Mouse (Mus musculus): ENCODE data around the gene Nt5c. TPM values are rescaled to one million over a fixed set of nuclear protein-coding genes. Genes with fewer than 3 reads are reported as not detected.
A peak's percentile ranks its signal among the peaks of the same experiment; 100 is the strongest.
"Not testable (repeated sequence)": the region's sequence is repeated elsewhere in the genome, so short reads cannot be mapped to it uniquely, and the experiment has no call there.

Nt5c gene
- total RNA-seq, 2 experiments from 2014 or later = 68.8 to 70.4 TPM

- no peak for DNase-seq (ENCODE audit: extremely low spot score in 1 of 2, low spot score in 1 of 2)
Observed at GRCm38 (mm10) chr11:115512004-115512403, 20.3 kb upstream of the Nt5c start.

- DNase-seq (ENCODE audit: extremely low spot score in 1 of 2, low spot score in 1 of 2) = no peak
Observed at GRCm38 (mm10) chr11:115511121-115511520, 19.5 kb upstream of the Nt5c start.

- no peak for DNase-seq (ENCODE audit: extremely low spot score in 1 of 2, low spot score in 1 of 2)
Observed at GRCm38 (mm10) chr11:115510507-115510888, 18.8 kb upstream of the Nt5c start.

GRCm38 (mm10) chr11:115509773-115510506, 18.3 kb upstream of the Nt5c start:
- no peak for DNase-seq (ENCODE audit: extremely low spot score in 1 of 2, low spot score in 1 of 2)

DNA sequence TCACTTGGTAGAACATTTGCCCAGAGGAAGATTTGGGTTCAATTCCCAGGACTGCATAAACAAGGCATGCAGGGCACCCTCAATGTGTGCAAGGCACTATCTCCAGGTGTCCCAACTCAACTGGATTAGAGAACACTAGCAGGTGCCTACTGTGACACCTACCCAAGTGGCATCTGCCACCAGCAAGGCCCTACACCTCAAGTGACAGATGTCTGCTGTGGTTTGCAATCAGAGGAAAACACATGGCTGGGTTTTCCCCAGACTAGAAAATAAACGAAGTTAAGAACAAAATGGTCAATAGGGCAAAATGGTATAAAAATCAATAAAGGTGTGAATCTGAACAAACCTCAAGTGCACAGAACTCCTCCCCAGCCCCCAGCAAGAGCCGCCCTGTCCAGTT, 16.4 kb upstream of the Nt5c start:
- DNase-seq (ENCODE audit: extremely low spot score in 1 of 2, low spot score in 1 of 2) = no peak

GRCm38 (mm10) chr11:115506586-115506985, 14.9 kb upstream of the Nt5c start:
- DNase-seq (ENCODE audit: extremely low spot score in 1 of 2, low spot score in 1 of 2) = no peak

- no peak for DNase-seq (ENCODE audit: extremely low spot score in 1 of 2, low spot score in 1 of 2)
Observed at GRCm38 (mm10) chr11:115502636-115503035, 11.0 kb upstream of the Nt5c start.

DNA sequence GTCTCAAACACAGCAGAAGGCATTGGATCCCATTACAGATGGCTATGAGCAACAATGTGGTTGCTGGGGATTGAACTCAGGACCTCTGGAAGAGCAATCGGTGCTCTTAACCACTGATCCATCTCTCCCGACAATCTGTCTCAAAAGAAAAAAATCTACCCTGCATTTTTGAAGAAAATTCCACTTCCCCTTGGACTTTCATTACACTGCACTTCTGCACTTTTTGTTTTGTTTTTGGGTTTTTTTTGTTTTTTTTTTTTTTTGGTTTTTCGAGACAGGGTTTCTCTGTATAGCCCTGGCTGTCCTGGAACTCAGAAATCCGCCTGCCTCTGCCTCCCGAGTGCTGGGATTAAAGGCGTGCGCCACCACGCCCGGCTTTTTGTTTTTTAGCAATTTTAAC, 4.9 kb upstream of the Nt5c start:
- not testable (repeated sequence) for DNase-seq (ENCODE audit: extremely low spot score in 1 of 2, low spot score in 1 of 2)

GRCm38 (mm10) chr11:115492387-115492786, 725 bp upstream of the Nt5c start:
- no peak for DNase-seq (ENCODE audit: extremely low spot score in 1 of 2, low spot score in 1 of 2)

- DNase-seq (ENCODE audit: extremely low spot score in 1 of 2, low spot score in 1 of 2) = no peak
Observed at GRCm38 (mm10) chr11:115490441-115491355, 964 bp downstream of the Nt5c start.

DNA sequence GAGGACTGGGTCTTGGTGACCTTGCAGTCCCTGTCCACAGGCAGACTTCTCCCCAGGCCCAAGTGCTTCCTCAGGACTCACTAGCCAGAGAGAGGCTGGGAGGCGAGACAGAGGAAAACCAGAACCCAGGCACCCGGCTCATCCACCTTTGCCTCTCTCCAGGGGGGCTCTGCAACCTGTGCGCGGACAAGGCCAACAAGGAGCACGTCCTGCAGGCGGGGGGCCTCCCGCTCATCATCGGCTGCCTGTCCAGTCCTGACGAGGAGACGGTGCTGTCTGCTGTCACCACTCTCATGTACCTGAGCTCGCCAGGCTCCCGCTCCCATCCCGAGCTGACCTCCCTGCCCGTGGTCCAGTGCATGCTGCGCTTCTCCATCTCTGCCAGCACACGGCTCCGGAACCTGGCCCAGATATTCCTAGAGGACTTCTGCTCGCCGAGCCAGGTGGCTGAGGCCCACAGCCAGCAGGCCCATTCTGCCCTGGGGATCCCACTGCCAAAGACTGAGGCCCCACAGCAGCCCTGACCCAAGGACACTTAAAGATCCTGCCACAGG, 3.0 kb downstream of the Nt5c start:
- DNase-seq (ENCODE audit: extremely low spot score in 1 of 2, low spot score in 1 of 2) = no peak

- DNase-seq (ENCODE audit: extremely low spot score in 1 of 2, low spot score in 1 of 2) = no peak
Observed at GRCm38 (mm10) chr11:115485155-115485554, 6.5 kb downstream of the Nt5c start.

- DNase-seq (ENCODE audit: extremely low spot score in 1 of 2, low spot score in 1 of 2) = peak; percentile 86 to 94
Observed at GRCm38 (mm10) chr11:115483726-115484125, 7.9 kb downstream of the Nt5c start.

GRCm38 (mm10) chr11:115483278-115483677, 8.4 kb downstream of the Nt5c start:
- no peak for DNase-seq (ENCODE audit: extremely low spot score in 1 of 2, low spot score in 1 of 2)

GRCm38 (mm10) chr11:115481553-115482259, 10.0 kb downstream of the Nt5c start:
- no peak for DNase-seq (ENCODE audit: extremely low spot score in 1 of 2, low spot score in 1 of 2)

DNA sequence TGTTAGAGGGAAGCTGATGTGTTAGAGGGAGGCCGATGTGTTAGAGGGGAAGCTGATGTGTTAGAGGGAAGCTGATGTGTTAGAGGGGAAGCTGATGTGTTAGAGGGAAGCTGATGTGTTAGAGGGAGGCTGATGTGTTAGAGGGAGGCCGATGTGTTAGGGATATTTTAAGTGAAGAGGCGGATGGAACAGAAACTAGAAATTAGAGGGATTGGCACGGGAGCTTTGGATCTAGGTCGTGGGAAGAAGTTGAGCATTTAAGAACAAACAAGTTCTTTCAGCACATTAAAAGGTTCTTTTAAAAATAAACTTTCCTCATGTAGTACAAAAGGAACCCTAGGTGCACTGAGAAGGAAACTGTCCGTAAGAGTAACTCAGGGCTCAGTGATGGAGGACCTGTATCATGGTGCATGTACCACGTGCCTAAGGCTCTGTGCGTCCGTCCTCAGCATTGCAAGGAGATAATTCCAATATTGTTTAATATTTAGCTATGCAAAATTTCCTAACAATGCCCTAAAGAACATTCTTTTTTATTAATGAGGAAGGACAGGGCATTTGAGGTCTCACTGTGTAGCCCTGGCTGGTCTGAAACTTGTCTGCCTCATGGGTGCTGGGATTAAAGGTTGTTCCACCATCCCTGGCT, 13.2 kb downstream of the Nt5c start:
- DNase-seq (ENCODE audit: extremely low spot score in 1 of 2, low spot score in 1 of 2) = no peak

- not testable (repeated sequence) for DNase-seq (ENCODE audit: extremely low spot score in 1 of 2, low spot score in 1 of 2)
Observed at GRCm38 (mm10) chr11:115477388-115477787, 14.3 kb downstream of the Nt5c start.

DNA sequence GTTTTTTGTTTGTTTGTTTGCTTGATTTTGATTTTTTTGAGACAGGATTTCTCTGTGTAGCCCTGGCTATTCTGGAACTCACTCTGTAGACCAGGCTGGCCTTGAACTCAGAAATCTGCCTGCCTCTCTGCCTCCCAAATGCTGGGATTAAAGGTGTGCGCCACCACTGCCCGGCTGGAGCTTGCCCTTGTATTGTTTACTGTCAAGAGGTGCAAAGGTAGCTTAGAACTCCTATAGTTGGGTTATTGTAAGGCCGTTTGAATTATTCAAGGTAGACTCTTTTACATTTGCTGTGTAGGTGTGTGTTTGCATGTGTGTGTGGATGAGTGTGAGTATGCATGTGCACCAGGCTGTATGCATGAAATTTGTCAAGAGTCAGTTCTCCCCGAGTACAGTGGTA, 15.0 kb downstream of the Nt5c start:
- DNase-seq (ENCODE audit: extremely low spot score in 1 of 2, low spot score in 1 of 2) = not testable (repeated sequence)

DNA sequence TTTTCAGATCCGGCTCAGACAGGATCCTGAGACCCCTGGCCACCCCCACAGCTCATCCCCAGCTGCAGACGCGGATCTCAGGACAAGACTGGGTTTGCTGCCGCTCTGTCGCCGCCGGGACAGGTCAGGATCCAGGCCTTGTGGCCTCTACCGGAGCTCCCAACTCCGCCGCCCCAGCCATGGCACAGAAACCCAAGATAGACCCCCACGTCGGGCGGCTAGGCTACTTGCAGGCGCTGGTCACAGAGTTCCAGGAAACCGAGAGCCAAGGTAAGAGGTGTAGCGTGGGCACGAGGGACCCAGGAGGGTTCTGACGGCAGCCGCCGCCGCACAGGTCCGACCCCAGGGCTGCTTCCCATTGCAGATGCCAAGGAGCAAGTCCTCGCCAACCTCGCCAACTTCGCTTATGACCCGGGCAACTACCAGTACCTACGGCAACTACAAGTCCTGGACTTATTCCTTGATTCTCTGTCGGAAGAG, 15.9 kb downstream of the Nt5c start:
- no peak for DNase-seq (ENCODE audit: extremely low spot score in 1 of 2, low spot score in 1 of 2)
